Mouse (Mus musculus): ENCODE results near the gene Olfr763.
"Not testable (repeated sequence)": the region's sequence is repeated elsewhere in the genome, so short reads cannot be mapped to it uniquely, and the experiment has no call there.

Olfr763 gene

GRCm38 (mm10) chr10:129010288-129010841 lies at the start of gene Olfr763:
TSS of gene Olfr763 (plus strand) at chr10:129010791.
- in situ Hi-C loops (cut with MboI, MseI): no loop called here

- in situ Hi-C loops (cut with MboI, MseI): no loop called here
These were observed 45.6 kb upstream of the Olfr763 start for GRCm38 (mm10) chr10:128964961-128965360.

- in situ Hi-C loops (cut with MboI, MseI): no loop called here
These were observed 44.7 kb upstream of the Olfr763 start for GRCm38 (mm10) chr10:128965871-128966270.

GRCm38 (mm10) chr10:128968341-128968749 lies 42.2 kb upstream of the Olfr763 start:
- in situ Hi-C loops (cut with MboI, MseI): no loop called here

GRCm38 (mm10) chr10:128970740-128971250 lies 39.8 kb upstream of the Olfr763 start:
- in situ Hi-C loops (cut with MboI, MseI): no loop called here

GRCm38 (mm10) chr10:128972841-128973240 lies 37.8 kb upstream of the Olfr763 start:
- in situ Hi-C loops (cut with MboI, MseI): no loop called here

GRCm38 (mm10) chr10:128976395-128976794 lies 34.2 kb upstream of the Olfr763 start:
- in situ Hi-C loops (cut with MboI, MseI): no loop called here

- in situ Hi-C loops (cut with MboI, MseI): no loop called here
These were observed 33.0 kb upstream of the Olfr763 start for GRCm38 (mm10) chr10:128977522-128978114.

GRCm38 (mm10) chr10:128980644-128981365 lies 29.8 kb upstream of the Olfr763 start:
- in situ Hi-C loops (cut with MboI, MseI): loop anchor here (5.0 kb wide), 1 partner anchor 64 kb away; no protein-coding TSS in a partner anchor

GRCm38 (mm10) chr10:128989131-128989530 lies 21.5 kb upstream of the Olfr763 start, which contains the start of gene Olfr9:
TSS of gene Olfr9 (plus strand) at chr10:128989431.
- in situ Hi-C loops (cut with MboI, MseI): not testable (repeated sequence)

GRCm38 (mm10) chr10:128990129-128990850 lies 20.3 kb upstream of the Olfr763 start:
- in situ Hi-C loops (cut with MboI, MseI): not testable (repeated sequence)

- in situ Hi-C loops (cut with MboI, MseI): no loop called here
These were observed 19.6 kb upstream of the Olfr763 start for GRCm38 (mm10) chr10:128990994-128991393.

- in situ Hi-C loops (cut with MboI, MseI): no loop called here
These were observed 14.8 kb upstream of the Olfr763 start for GRCm38 (mm10) chr10:128995796-128996195.

- in situ Hi-C loops (cut with MboI, MseI): no loop called here
These were observed 14.0 kb upstream of the Olfr763 start for GRCm38 (mm10) chr10:128996523-128997040.

GRCm38 (mm10) chr10:129004032-129004920 lies 6.3 kb upstream of the Olfr763 start:
- in situ Hi-C loops (cut with MboI, MseI): no loop called here

- in situ Hi-C loops (cut with MboI, MseI): not testable (repeated sequence)
These were observed 920 bp downstream of the Olfr763 start for GRCm38 (mm10) chr10:129011511-129011910.

- in situ Hi-C loops (cut with MboI, MseI): no loop called here
These were observed 3.9 kb downstream of the Olfr763 start for GRCm38 (mm10) chr10:129014477-129014876.

- in situ Hi-C loops (cut with MboI, MseI): loop anchor here (10.0 kb wide), 1 partner anchor 1081 kb away; no protein-coding TSS in a partner anchor
These were observed 12.7 kb downstream of the Olfr763 start for GRCm38 (mm10) chr10:129023319-129023718.

- in situ Hi-C loops (cut with MboI, MseI): loop anchor here (10.0 kb wide), 1 partner anchor 1079 kb away; no protein-coding TSS in a partner anchor
These were observed 15.5 kb downstream of the Olfr763 start for GRCm38 (mm10) chr10:129026018-129026662.

- in situ Hi-C loops (cut with MboI, MseI): loop anchor here (10.0 kb wide), 1 partner anchor 1076 kb away; no protein-coding TSS in a partner anchor
These were observed 17.8 kb downstream of the Olfr763 start for GRCm38 (mm10) chr10:129028343-129028742.

All from T-helper 2 cell (primary cell).